Mouse (Mus musculus): ENCODE measurements around the gene Cfl2.
A peak's percentile ranks its signal among the peaks of the same experiment; 100 is the strongest.
"Not testable (repeated sequence)": the region's sequence is repeated elsewhere in the genome, so short reads cannot be mapped to it uniquely, and the experiment has no call there.

Cfl2 gene

DNA sequence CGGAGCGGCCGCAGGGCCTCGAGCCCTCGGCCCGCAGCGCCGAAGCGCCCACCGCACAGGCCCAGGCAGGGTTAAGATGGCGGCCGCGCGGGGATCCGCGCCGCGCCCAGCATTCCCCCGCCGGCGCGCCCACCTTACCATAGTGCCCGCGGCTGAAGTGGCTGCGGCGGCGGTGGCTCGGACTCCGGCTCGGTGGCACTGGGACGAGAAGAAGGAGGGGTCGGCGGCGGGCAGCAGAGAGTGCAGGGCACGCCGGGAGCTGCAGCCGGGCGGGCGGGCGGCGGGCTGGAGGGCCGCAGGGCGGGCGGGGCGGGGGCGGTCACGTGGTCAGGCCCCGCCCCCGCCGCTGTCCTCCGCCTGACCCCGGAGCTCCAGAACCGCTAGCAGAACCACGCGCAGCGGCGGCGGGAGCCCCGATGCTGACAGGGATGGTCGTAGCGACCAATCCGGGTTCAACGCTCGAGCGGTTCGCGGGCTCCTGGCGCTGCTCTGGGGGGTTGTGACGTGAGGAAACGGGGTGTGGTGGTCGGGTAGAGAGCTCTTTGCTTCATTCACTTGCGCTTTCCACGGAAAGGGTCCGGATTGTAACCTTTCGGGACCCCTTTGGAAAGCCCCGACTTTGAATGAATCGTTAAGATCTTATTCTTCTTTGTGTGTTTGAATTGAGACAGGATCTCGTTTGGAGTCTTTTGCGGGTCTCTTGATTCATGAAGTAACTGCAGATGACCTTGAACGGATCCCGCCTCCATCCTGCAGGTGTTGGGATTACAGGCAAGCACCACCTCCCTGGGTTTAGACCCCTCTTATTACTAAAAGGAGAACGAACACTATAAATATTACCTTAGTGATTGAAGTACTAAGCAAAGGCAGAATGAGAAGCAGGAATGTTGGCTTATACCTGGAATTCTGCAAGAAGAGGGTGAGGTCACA is at the start of gene Cfl2:
Gene Cfl2, minus strand, starts transcription at position 272 of the 930 bp plus-strand sequence.
- DNase-seq: peak; percentile 84

DNA sequence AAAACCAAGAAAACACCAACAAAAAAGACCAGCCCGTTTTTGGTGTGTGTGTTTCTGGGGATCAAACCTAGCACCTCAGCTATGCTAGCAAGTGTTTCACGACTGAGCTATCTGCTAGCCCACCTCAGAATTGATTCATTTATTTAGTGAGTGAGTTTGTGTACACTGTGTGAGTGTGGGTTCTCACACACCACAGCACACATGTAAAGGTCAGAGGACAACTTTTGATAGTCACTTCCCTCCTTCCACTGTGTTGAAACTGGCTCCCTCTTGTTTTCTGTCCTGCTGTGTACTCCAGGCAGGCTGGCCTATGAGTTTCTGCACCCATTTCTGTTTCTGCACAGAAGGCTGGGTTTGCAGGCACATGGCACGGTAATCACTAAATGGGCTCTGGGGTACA is 47.7 kb upstream of the Cfl2 start:
- no peak for DNase-seq

DNA sequence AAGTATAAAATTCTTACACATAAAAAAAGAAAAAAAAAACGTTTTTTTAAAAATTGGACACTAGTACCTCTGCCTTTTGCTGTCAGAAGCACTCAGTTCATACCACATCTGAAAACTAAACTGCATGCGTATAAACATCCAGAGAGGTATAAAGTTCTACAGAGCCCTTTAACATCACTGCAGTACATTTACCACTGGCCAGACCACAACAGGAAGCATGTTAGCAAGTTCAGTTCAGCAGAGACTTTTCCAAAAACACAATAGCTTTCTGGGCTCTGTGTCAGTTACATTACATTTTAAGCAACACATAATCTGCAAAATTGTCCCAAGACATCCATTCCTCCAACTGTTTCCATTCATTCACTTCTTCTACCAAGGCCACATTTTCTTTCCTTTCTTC is 29.9 kb upstream of the Cfl2 start:
- not testable (repeated sequence) for DNase-seq

DNA sequence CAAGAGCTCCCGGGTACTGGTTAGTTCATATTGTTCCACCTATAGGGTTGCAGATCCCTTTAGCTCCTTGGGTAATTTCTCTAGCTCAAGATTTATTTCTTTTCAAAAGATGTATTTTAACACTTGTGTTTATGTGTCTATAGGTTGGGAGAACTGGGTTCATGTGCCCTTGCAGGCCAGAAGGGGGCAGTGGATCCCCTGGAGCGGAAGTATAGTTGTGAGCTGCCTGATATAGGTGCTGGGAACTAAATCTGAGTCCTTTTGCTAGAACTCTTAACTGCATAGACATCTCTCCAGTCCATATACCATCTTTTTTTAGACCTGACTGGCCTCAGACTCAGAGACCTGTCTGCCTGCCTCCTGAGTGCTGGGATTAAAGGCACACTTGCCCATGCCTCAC is 27.7 kb upstream of the Cfl2 start:
- no peak for DNase-seq

DNA sequence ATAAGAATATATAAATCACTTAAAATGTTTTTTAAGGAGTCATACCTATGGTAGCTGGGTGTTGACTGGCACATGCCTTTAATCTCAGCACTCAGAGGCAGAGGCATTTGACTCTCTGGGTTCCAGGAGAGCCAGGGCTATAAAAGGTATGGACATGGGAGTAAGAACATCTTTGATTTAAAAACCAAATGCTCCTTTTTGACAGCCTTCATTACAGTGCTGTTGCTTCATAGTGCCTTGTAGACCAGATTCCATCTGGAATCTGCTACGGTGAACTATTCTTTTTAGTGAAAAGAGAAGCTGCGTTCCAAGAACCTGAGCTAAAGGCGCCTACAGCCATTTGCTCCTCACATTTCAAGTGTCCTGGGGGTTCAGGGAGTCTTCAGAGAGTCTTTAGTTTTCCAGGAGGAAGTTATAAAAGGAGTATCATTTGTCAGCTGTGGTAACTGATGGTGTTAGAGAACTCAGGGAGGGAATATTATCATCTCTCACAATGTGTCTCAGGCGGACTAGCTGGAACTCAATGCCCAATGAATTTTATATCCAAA is 25.0 kb upstream of the Cfl2 start:
- DNase-seq: no peak

DNA sequence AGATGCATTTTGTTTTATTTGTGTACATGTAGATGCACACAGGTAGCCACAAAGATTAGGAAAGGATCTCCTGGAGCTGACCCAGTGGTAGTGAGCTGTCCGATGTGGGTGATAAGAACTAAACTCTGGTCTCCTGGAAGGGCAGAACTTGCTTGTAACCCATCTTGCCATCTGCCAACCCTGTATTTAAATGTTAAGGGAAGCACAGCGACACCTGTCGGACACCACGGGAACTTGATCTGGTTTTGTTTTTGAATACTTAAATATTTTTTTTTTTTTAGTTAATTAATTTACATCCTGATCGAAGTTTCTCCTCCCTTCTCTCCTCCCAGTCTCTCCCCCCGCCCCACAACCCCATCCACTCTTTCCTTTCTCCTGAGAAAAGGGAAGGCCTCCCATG is 17.0 kb upstream of the Cfl2 start:
- DNase-seq: peak; percentile 74

DNA sequence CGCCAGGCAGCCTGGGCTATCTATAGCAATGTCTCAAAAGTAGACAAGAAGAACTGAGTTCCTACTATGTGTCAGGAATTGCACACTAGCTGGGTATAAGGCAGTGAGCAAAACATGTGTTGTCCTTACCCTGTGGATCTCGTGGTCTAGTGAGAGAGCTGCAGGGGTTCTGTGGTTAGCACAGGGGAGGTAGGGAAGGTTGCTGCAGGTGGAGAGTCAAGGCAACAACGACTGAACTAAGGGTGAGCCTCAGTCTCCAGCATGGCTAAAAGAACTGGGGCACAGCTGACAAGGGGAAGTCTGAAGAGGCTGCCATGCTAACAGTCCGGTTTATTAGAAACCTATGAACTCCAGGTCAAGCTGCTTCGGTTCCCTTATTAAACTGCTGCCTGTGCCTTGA is 16.5 kb upstream of the Cfl2 start:
- no peak for DNase-seq

DNA sequence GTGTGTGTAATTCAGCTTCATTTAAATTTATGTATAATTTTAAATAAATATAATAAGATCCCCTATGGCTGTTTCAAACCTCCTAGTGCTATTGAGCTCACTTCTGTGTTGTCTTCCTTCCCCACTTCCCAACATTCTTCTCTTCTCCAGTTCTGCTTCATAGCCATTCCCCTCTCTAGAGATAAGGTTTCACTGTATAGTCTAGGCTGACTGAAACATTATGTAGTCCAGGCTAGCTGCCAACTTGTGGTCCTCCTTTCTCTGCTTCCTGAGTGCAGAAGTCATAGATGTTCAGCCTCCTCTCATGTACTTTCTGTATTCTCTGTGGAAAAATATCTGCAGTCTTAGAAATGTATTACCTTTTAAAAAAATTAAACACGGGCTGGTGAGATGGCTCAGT is 15.2 kb upstream of the Cfl2 start:
- no peak for DNase-seq

DNA sequence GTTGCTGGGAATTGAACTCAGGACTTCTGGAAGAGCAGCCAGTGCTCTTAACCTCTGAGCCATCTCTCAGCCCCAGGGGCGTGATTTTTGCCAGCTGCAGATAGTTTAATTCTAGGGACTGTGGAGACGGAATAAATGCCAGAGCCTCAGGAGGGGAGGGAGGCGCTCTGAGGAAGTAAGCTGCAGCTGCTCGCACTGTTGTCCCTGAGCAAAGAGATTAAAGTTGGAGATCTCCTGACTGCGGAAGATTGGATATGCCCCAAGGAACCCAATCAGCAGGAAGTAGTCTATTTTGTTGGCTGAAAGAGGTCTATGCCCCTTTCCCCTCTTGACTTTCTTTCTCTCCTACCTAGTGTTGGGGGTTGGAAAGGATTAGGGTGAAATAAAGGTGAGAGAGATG is 14.2 kb upstream of the Cfl2 start:
- DNase-seq: no peak

DNA sequence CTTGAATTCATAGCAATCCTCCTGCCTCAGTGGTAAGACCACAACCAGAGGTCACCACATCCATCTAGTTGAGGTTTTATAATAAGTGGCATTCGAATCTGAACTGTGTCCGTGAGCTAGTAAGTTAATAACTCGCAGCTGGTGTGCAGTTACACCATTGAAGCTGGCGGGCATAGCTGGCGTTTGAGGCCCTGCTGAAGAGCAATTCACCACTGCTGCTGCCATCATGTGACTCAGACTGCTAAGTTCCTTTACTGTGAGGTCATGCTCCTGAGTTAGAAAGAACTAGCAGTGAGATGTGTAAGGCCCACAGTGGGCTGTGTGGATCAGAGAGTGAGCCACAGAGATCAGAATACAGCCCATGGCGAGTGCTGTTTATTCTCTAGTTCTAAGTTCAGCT is 12.0 kb upstream of the Cfl2 start:
- DNase-seq: no peak

DNA sequence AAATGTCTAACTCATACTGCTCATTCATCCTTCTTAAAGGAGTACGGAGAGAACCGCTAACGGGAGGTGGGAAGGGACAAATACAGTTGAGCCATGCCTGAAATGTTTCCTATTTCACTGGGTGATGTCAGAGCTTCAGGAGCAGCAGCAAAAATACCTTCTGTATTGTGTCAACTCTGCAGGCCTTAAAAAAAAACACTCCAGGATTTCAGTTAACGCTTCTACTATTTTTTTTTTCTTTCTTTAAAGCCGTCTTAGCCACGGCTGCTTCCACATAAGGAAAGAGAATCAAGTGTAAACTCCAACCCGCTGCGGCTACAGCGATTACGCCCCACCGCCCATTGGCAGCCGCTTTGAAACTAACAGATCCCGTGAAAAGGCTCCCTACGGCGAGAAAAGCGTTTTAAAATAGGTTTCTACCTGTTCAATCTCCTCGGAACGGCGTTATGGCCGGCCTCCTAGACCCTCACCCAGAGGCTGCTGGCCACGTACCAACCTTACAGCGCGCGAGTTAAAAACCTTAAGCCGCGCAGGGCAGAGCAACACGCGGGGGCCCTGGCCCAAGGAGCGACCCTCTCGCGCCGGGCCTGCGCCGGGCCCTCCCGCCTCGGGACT is 579 bp downstream of the Cfl2 start:
- DNase-seq: no peak

DNA sequence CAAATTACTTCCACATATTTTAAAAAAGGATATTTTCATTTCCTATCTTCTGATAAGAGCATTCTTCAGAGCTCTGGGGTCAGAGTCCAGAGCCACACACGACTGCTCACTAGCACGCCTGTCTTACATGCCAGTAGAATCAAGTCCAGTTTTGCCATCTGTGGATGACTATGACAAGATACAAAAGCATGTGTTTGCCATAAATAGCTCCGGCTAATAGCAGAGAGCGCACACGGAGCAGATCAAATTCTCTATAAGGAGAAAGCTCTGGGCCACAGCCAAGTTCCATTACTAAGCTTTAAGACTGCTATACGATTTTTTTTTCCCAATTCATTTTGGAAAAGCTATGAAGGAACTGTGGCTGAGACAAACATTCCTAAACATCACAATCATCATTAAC is 3.1 kb downstream of the Cfl2 start:
- DNase-seq: no peak

DNA sequence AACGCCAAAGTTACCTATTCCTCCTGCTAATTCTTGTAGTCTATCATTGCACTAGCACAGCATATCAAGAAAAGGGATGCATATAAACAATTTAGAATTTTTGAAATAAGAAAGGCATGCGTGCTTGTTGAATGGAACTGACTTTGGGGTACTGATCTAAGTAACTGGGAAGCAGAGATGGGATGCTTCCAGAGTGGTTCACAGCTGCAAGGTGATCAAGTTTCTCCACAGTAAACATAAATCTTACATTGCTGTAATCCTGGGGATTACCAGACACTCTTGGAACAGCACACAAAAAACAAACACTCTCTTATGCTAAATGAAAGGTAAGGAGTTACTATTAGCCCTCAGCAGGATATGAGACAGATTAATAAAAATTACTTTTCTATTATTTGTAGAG is 12.1 kb downstream of the Cfl2 start:
- no peak for DNase-seq

DNA sequence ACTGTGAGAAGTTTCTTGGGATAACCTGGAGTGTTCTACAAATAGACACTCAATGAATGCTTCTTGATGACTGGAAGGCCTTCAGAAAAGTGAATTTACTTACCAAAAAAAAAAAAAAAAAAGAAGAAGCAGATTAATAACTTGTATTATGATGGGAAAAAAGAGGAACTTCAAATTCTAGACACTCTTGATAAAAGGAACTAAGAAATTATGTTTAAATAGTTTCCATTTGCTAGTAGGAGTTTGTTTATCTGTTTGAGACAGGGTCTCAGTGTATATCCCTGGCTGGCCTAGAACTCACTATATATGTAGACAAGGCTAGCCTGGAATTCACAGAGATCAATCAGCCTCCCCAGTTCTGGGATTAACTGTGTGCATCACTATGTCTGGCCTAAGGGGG is 18.3 kb downstream of the Cfl2 start:
- no peak for DNase-seq

DNA sequence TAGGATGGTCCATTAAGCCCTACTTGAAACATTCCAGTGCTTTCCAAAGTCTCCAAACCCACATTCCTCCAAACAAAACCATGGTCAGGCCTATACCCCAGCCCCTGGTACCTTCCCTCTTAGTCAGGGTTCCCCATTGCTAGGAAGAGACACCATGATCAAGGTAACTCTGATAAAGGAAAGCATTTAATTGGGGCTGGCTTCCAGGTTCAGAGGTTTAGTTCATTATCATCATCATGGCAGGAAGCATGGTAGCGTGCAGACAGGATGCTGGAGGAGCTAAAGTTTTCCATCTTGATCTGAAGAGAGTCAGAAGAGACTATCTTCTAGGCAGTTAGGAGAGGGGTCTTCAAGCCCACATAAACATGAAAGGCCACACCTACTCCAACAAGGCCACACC is 21.1 kb downstream of the Cfl2 start:
- DNase-seq: no peak

DNA sequence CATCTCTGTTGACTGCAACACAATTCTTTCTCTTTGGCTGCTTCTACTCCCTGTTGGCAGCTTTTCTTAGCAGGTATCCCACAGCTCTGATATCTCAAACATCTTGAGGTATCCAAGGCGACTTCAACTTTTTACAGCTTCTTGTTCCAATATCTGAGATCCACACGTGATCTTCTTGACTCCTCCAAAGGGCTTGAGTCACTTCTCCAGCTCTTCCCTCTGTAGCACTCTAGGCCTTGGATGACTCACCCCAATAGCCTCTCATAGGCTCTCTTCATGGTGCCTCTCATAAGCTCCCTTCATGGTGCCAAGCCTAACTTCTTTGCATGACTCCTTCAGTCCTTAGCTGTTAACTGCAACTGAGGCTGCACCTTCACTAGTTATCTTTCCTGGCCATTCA is 22.9 kb downstream of the Cfl2 start:
- DNase-seq: no peak

DNA sequence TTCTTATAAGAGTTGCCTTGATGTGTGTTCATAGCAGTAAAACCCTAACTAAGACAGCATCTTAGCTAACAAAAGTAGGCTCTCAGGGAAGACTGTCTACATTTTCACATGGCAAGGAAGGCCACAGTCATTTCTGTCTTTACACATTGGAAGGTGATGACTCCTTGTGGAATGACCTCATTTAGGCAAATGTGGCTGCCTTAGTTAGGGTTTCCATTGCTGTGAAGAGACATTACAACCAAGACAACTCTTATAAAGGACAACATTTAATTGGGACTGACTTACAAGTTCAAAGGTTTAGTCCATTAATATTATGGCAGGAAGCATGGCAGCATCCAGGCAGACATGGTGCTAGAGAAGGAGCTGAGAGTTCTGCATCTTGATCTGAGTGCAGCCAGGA is 23.7 kb downstream of the Cfl2 start:
- no peak for DNase-seq

DNA sequence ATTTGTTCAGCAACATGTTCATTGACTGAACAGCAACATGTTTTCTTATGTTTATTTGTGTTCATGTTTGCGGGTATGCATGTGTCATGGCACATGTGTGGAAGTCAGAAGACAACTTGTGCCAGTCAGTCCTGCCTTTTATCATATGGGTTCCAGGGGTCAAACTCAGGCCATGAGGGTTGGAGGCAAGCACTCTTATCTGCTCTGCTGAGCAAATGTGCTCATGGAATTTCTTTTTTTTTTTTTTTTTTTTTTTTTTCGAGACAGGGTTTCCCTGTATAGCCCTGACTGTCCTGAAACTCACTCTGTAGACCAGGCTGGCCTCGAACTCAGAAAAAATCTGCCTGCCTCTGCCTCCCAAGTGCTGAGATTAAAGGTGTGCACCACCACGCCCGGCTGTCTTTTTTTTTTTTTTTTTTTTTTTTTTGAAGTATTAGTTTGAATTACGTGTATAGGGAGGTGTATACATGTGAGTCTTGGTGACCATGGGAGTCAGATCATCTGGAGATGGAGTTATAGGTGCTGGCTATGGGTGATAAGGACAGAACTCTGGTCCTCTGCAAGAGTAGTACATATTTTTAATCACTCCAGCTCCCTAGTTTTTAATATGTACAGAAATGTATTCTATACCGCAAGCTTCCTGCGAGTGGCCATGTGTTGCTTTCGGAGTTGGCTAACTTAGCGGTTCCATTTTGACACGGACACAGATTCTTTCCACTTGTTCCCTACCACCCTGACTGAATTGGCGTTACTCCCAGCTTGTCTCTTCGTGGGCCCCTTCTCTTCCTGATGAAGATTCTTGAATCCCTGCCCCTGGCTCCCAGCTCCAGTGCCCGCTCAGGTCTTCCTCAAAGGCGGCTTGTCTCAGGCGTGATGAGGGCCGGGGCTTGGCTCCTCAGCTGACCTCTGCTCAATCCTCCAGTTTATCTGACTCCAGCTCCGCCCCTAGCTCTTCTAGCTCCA is 26.8 kb downstream of the Cfl2 start:
- no peak for DNase-seq

DNA sequence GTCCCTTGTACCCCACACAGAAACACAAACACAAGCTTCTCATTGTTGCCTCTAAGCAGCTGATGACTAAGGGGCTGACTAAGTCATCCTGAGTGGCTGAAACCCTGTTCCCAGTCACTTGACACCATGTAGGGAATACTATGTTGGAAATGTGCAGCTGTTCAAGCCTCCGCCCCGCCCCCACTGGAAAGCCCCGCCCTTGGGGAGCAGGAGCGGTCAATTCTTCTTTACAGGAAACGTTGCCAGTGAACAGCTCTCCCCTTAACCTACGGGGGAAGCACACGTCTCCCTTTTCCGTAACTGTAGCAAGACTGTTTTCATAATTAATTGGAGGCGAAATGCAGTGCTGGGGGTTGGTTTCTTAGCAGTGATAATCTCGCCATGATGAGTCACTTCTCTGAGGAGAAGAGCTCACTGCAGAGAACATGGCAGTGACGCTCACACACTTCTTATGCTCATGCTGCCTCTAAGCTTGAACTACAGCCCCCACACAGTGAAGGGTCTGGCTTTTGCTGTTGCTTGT is 27.7 kb downstream of the Cfl2 start:
- peak; percentile 71 for DNase-seq

DNA sequence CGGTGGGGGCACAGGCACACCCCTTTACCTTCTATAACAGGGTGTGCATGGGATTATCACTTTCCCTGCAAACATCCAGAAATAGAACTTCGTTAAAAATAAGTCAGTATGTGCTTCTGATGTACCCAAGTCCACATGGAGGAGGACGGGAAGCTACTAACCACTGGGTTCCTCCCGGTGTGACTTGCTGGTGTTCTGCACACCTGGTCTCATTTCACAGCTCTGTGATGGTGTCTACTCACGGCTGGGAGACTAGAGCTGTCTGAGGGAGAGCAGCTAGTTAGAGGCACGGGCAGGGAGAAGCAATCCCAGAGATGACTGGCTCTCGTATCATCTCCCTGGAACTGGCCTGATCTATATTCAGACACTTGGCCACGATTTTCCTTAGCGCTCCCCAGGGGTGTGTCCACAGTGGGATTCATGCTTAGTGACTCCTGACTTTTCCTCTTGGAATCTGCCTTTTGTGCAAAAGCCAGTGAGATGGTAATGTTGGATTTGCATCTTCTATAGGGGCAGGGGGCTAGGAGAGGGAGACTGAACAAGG is 28.7 kb downstream of the Cfl2 start:
- no peak for DNase-seq

DNA sequence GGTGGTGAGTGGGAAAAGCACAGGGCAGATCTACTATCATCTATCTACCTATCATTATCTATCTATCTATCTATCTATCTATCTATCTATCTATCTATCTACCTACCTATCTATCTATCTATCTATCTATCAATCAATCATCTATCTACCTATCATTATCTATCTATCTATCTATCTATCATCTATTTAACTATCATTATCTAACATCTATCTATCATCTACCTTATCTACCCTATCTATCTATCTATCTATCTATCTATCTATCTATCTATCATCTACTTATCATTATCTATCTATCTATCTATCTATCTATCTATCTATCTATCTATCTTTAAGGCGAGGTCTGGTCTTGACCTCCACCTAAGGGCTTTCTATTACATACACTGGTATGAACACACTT is 30.8 kb downstream of the Cfl2 start:
- DNase-seq: not testable (repeated sequence)

DNA sequence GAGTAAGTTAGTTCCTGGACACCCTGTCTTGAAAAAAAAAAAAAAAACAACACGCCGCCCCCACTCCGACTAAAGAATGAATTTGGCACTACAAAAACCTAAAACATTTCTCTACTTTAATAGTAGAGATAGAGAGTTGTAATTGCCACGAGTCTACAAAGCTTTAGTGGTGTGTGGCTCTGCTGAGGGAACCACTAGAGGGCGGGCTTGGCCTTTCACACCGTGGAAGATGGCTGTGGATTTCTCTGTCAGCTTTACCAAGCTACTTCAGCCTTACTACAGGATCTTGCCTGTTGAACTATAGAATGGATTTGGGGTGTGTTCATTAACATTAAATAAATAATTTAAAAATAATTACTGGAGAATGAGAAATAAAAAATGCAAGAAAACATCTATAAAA is 32.1 kb downstream of the Cfl2 start:
- DNase-seq: peak; percentile 80

DNA sequence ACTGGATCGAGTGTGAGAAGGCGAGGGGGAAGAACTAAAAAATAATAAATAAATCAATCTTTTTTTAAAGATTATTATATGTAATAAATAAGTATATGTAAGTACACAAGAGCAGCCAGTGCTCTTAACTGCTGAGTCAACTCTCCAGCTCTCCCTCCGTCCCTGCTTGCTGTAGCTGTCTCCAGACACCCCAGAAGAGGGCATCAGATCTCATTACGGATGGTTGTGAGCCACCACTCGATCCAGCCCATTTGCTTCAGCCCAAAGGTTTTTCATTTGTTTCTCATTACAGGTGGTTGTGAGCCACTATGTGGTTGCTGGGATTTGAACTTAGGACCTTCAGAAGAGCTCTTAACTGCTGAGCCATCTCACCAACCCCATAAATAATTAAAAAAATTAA is 32.8 kb downstream of the Cfl2 start:
- DNase-seq: no peak
